Mouse (Mus musculus) kidney, postnatal 14 days (tissue): ENCODE results near the gene Mrm2.

Experiments
- DNase-seq: peaks from one replicate; pipeline ENCODE4 v3.0.0; 2022; ENCODE audit warnings: mixed read lengths

The Mrm2 gene

DNA sequence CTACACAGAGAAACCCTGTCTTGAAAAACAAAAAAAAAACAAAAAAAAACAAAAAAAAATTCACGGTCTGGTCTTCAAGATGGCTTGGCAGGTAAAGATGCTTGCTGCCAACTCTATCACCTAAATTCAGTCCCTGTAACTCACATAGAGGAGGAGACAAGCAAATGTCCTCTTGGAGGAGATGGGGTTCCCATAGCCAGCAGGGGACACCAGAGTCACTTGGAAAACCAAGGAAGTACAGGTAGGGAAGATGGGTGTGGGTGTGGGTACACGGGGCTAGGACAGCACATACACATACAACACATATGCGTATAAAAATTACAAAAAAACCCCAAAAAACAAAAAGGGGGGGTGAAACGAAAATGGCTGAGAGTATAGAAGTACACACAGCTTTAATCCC is 11.2 kb upstream of the Mrm2 start:
- no peak for DNase-seq

DNA sequence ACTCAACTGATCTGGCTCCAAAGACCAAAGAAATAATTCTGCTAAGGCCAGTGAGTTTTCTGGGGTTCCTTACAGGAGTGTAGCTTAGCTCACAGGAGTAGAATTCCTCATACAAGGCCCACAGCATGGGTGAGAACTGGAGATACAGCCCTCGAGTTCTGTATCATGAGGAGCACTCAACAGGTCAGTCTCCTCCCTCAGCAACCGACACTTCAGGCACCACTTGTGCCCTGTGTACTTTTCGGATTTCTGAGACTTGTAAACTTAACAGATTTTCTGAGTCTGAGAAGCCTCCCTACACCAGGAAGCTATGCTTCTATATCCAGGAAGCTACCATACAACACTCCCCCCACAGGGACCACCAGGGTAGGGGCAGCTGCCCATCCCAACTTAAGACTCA is 8.1 kb upstream of the Mrm2 start:
- DNase-seq, result no peak

DNA sequence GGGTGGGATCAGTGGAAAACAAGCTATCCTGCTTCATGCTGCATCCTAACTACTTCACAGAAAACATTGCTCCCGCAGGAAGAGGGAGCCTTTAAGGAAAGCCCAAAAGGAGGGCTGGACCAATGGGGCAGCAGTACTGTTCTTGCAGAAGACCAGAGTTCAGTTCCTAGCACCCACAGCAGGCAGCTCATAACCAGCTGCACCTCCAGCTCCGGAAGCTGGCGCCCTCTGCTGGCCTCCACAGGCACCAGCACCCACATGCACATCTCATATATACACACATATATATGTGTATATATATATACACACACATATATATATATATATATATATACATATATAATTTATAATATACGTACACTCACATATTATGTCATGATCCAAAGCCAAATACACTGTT is 7.1 kb upstream of the Mrm2 start:
- no peak for DNase-seq

DNA sequence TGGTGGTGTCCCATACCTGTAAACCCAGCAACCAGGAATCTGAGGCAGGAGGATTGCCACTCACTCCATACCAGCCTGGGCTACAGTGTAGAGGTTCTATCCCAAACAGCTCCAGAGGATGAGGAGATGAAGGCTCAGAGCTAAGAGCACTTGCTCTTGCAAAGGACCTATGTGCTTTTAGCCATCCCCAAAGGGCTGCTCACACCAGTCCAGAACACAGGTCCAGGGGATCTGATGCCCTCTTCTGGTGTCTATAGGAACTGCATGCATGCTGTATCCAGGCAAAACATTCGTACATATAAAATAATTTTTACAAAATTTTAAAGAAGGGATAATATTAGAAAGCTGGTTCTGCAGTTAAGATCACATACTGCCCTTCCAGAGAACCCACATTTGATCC is 5.0 kb upstream of the Mrm2 start:
- no peak for DNase-seq

DNA sequence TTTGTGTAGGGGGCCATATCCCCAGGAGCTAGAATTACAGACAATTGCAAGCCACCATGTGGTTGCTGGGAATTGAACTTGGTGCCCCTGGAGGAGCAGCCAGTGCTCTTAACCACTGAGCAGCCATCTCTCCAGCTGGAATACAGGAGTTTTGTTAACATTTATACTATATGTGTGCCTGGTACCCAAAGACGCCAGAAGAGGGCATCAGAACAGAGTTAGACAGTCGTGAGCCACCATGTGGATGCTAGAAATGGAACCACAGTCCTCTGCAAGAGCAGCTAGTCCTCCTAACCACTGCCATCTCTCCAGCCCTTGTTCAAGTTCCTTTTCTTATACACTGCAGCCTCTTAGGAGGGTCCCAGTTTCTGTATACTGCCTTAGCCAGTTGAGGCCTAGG is 1.9 kb upstream of the Mrm2 start:
- DNase-seq, result no peak

DNA sequence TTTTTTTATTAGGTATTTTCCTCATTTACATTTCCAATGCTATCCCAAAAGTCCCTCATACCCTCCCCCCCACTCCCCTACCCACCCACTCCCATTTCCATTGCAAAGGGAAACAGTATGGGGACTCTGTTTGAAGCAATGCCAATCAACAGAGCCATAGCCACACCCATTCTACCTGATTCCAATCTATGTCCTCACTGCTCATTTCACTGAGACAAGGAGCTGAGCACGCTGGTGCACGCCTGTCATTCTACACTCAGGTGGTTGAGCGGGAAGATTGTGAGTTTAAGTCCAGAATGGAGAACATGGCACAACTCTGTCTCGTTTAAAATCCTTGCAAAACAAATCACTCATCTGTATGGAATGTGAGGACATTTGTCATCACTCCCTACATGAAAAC is 821 bp upstream of the Mrm2 start:
- DNase-seq, result no peak

DNA sequence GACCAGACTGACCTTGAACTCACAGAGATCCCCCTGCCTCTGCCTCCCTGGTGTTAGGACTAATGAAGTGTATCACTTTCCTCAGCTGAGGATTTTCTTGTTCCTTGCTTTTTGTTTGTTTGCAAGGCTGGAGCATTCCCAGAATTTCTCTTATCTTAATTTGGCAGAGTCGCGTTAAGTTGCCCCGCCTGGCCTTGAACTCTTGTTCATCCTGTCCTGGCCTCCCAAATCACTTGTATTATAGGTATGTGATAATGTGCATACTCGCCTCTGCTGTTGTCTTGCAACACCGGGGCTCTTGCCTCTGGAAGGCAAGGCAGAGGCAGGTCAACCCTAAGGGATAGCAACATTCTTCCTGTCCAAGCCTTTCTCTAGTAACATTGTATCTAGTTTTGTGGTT is 7.6 kb downstream of the Mrm2 start:
- no peak for DNase-seq

DNA sequence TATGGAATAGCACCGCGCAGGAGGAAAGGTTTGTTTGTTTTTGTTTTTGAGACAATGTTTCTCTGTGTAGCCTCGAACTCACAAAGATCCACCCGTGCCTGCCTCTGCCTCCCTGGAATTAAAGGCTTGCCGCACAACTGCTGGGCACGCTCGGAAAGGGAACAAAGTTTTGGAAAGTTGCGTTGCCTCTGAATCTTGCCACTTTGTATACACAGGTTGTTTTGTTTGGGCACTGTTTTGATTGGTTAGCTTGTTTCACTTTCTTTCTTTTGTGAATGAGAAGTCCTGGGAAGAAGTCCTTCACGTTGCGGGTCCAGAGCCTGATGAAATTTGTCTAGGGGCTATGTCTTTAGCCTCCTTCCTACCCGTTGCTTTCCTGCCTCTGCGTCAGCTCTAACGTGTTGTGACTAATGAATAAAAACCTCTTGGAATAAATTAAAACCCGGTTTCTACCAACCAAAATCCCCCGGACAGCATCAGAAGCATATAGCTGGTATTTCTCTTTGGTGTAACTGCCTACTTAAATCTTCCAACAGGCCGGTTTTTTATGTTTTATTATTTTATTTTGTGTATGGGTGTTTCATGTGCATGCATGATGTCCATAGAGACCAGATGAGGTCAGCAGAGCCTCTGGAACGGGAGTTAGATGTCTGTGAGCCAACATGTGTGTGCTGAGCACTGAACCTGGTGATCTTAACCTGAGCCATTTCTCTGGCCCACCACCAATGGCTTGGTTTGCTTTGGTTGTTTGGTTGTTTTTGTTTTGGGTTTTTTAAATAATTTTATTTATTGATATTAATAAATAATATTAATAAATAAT is 9.7 kb downstream of the Mrm2 start:
- DNase-seq, result no peak

DNA sequence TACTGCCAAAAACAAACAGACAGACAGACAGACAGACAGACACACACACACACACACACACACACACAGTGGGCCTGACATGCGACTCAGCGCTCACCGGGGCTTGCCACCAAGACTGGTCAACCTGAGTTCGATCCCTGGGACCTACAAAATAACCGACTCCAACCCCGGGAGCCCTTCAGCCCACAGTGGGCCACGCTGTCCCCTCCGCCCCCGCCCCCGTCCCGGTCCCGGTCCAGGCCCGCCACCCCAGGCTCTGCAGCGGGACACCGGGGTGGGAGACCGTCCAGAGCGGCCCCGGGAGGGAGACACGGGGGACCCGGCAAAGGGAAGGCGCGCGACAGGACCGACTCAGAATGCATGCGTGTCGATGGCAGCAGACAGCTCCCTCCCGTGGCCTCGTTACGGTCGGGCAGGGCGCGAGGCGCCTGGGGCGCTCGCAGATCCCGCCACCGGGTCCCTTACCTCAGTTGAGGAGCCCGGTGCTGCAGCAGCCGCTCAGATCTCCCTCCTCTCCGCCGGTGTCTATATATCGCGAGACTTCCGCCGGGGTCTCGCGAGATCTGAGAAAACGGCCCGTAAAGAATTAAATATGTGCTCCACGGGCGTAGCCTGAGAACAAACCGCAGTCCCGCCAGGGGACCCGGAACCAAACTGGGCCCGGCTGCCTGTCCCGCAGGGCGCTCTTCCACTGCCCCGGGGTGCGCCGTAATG is 10.5 kb downstream of the Mrm2 start, which contains the start of the genes Mad1l1 and Nudt1:
Gene Mad1l1, minus strand, starts transcription at position 511 of the 714 bp plus-strand sequence.
Gene Nudt1, plus strand, starts transcription at position 615 of the 714 bp plus-strand sequence.
- peak; percentile 96 for DNase-seq

DNA sequence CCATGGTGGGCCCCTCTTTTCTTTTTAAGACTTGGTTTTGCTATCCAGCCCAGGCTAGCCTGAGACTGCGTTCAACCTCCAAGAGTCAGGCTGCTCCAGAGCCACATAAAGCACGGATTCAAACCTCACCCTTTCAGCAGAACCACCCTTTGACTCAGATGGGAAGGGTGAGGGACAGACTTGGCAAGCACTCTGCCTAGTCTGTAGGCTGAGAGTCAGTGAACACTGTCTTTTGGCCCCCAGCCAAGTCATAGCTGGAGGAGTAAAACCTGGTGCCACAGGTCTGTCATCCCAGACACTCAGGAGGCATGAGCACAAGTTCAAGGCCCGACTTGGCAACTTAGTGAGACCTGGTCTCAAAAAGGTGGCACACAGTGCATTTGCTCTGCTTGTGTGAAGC is 15.0 kb downstream of the Mrm2 start:
- no peak for DNase-seq

DNA sequence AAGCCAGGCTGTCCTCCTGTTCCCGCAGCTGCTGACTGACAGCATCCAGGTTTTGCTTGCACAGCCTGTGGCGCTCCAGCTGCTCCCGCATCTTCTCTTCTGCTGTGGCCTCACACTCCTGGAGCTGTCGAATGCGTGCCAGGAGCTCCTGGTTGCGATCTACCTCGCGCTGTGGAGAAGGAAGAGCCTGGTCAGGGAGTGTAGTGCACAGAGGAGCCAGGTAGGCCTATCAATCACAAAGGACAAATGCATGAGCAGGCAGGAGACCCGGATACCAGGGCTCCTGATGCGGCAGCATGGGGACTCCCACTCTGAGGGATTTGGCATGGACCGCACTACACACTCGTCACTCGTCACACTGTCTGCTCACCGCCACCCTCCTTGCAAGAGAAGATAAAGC is 24.1 kb downstream of the Mrm2 start:
- no peak for DNase-seq

DNA sequence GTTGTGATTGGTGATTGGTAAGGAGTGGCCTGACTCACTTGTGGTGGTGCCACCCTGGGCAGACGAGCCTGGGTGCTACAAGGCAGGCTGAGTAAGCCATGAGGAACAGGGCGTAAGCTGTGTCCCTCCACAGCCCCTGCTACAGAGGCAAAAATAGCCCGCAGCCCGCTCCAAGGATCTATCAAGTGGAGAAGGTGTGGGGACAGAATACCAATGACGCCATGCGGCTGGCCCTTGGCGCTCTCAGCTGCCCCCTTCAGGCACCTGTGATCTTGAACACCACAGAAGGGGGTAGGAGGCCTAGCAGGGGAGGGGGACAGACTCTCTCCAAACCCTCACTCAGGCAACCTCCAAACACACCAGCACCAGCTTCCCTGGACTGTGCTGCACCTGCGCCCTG is 25.7 kb downstream of the Mrm2 start:
- DNase-seq, result no peak

DNA sequence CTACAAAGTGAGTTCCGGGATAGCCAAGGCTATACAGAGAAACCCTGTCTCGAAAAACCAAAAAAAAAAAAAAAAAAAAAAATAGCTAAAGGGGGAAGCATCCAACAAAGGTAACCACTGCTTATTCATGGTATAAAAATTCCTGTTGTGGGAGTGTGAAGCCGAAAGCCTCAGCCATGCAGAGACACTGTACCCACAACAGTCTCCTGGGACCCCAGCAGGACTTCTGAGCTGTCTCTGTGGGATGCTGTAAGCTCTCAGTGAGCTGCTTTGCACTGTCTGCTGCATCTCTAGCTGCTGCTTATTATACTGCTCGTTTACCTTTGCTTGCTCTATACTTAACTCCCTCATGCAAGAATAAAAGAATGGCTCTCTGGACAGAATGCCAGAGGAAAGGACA is 33.4 kb downstream of the Mrm2 start:
- no peak for DNase-seq

DNA sequence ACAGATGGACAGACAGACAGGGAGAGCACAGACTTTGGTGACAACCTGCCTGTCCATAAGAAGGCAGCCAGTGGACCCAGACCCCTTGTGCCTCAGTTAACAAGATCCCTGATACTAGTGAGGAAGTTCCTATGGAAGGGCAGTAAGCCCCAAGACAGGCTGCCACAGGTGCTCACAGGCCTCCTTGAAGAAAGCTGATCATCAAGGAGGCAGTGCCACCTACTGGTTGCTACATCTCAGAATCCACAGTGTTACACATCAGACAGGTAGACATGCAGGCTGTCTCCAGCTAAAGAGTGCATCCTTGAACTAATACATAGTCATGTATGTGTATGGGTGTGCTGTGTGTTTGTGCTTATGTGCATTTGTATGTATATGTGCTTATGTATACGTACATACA is 39.5 kb downstream of the Mrm2 start:
- DNase-seq, result peak; percentile 70

DNA sequence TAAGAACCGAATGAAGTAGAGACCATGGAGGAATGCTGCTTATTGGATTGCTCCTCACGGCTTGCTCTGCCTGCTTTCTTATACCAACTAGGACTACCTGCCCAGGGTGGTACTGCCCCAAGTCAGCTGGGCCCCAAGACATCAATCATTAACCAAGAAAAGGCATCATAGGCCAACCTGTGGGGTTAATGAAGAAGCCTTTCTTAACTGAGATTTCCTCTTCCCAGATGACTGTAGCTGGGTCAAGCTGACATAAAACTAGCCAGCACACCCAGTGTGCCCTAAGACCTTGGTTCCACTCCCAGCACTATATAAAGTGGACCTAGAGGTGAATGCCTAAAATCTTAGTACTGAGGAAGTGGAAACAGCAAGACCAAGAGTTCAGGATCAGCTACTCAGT is 42.5 kb downstream of the Mrm2 start:
- DNase-seq, result peak; percentile 13

DNA sequence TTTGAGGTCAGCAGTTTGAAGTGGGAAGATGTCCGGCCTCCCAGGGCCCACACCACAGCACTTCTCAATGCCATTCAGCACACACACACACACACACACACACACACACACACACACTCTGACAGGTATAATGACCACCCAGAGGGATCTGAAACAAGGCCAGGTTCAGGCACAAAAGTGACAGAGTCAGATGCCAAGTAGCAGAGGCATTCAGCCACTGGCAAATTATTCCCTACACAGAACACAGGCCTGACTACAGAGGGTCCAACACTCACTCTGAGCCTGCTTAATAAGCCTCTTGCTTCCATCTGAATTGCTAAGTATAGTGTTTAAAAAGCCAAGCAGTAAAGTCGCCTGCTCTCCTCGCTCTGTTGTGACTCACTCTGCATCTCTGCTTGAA is 43.4 kb downstream of the Mrm2 start:
- DNase-seq, result no peak

DNA sequence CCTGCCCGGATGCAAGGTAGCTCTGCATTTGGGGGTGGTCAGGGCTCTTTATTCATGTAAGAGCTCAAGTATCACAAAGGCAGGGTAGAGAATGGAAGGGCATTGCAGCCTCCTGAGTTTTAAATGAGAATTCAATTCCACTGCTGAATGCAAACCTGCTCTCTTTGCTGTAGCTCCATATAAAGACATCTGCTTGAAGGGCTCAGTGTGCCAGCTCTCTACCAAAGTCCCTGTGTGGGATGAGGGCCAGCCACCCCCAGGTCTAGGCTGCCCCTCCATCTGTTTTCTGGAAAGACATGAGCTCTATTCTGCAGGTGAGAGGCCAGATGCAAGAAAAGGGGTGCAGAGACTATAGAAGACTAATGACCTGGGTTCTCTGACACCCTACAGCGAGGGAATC is 46.9 kb downstream of the Mrm2 start:
- DNase-seq, result no peak

DNA sequence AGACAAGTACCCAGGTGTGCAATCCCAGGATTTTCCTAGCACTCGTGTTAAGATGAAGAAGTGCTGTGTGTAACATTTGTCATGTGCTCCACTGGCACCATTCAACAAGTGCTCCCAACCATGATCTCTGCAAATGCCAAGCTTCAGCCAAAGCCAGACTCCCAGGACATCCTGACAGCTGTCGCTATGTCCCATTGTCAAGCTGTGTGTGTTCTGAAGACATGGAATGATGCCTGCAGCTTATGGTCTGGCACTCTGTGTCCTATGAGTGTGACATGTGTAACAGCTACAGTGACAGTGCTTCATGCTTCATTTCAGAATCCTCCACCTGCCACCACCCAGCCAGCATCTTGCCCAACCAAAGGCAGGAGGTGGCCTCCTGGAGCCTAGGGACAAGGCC is 47.7 kb downstream of the Mrm2 start:
- DNase-seq, result no peak

DNA sequence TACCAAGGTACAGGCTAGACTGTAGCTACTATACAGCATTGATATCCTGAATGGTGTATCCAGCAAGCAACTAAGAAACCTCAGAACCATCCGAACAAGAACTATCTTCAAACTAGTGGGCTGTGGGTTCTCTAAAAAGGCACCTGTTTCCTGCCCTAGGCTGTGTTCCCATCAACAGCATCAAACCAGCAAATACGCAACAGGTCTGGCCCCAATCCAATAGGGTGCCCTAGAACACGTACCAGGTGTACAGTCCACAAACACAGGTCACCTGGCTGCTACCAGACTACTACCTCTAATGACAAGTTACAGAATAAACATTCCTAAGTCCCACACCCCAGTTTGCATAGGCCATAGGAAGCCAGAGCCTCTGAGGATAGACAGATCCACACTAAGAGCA is 48.8 kb downstream of the Mrm2 start:
- DNase-seq, result no peak

DNA sequence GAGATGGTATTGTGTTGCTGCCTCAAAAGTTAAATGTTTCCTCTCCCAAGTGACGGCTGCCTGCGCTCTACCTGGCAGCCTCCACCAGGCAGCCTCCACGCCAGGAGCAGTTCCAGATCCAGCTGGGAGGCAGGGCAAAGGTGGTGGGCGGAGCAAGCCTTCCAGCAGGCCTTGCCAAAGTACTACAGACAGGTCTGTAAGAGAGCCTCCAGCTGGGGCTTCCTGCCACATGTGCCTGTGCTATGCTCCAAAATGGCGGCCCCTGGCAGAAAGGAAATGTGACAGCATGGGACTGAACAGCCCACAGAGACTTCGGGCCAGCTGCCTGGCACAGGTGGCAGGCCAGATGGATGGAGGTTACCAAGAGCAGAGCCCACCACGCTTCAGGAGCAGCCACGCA is 49.3 kb downstream of the Mrm2 start:
- peak; percentile 70 for DNase-seq

DNA sequence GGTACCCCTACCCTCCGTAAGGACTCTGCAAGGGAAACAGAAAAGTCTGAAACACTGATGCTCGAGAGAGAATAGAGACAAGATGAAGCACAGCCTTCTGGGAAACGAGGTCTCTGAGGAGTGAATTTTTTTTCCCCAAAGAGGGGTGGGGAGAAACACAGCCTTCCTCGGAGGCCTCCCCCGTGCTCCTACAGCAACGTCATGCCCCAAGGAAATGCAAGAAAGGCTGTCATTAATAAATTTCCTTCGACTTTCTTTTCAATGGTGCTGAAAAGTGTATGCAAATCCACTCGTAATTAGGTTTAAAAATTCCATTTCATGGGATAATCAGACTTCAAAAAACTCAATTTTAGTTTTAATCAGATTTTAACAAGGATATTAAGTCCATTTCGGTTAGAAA is 51.5 kb downstream of the Mrm2 start:
- no peak for DNase-seq
